Mouse (Mus musculus) liver, embryonic 11.5 days (tissue): ENCODE measurements around the gene Pepd. TPM values are rescaled to one million over a fixed set of nuclear protein-coding genes. Genes with fewer than 3 reads are reported as not detected.
A peak's percentile ranks its signal among the peaks of the same experiment; 100 is the strongest.

Source experiments
- ATAC-seq: fragments of 200-750 bp; cut with Nextera tagmentation; replicated peaks from 2 replicates; pipeline ENCODE4 v1.8.0; 2017; ENCODE audit warnings: moderate number of reproducible peaks, mild to moderate bottlenecking, moderate TSS enrichment, moderate library complexity; ENCODE audit not compliant: low FRiP score
- DNase-seq: peaks from one replicate; pipeline ENCODE4 v3.0.0-alpha.2; 2017; ENCODE audit warnings: low spot score
- H3K27ac ChIP-seq: fragments of 300-500 bp; sonication (generic); 2 replicates; pipeline ENCODE4 v1.5.1; 2014; ENCODE audit warnings: mild to moderate bottlenecking, low read depth, low read length, control low read depth
- H3K27me3 ChIP-seq: fragments of 300-500 bp; sonication (generic); replicated peaks from 2 replicates; pipeline ENCODE4 v1.6.1; 2014; ENCODE audit warnings: low read length, mixed read lengths; ENCODE audit not compliant: control insufficient read depth, insufficient read depth
- H3K36me3 ChIP-seq: fragments of 300-500 bp; sonication (generic); 2 replicates; pipeline ENCODE4 v1.6.1; 2014; ENCODE audit warnings: mild to moderate bottlenecking, low read length, moderate library complexity, mixed read lengths; ENCODE audit not compliant: control insufficient read depth, insufficient read depth
- H3K4me1 ChIP-seq: fragments of 300-500 bp; sonication (generic); replicated peaks from 2 replicates; pipeline ENCODE4 v1.6.1; 2014; ENCODE audit warnings: low read length, mixed read lengths; ENCODE audit not compliant: control insufficient read depth, insufficient read depth
- H3K4me2 ChIP-seq: fragments of 300-500 bp; sonication (generic); 2 replicates; pipeline ENCODE4 v1.6.1; 2014; ENCODE audit warnings: mild to moderate bottlenecking, control low read depth, moderate library complexity
- H3K4me3 ChIP-seq: fragments of 300-500 bp; sonication (generic); 2 replicates; pipeline ENCODE4 v1.5.1; 2014; ENCODE audit warnings: low read depth, low read length, control low read depth
- H3K9ac ChIP-seq: fragments of 300-500 bp; sonication (generic); 2 replicates; pipeline ENCODE4 v1.6.1; 2014; ENCODE audit warnings: low read depth, low read length, control low read depth
- H3K9me3 ChIP-seq: fragments of 300-500 bp; sonication (generic); 2 replicates; pipeline ENCODE4 v1.6.1; 2016; ENCODE audit warnings: low read length, inconsistent platforms, mixed read lengths; ENCODE audit not compliant: control insufficient read depth
- WGBS: fragments of 180-500 bp; shearing (Covaris S2); extraction: QIAGEN DNeasy Blood & Tissue Kit; methylation state at CpG from one replicate; pipeline ENCODE4 v1.1.7; 2014; 5-methylcytosine and 5-hydroxymethylcytosine counted together
- polyA plus RNA-seq: library from polyadenylated mRNA; unstranded; fragments of >200 nt; fragmentation: Nextera tagmentation; extraction: Ambion mirVana; gene quantifications from 2 replicates; pipeline ENCODE4 v1.2.1, GENCODE M21; 2014

Pepd gene
- polyA plus RNA-seq, 1 experiment from 2014 or later = 53.4 TPM

DNA sequence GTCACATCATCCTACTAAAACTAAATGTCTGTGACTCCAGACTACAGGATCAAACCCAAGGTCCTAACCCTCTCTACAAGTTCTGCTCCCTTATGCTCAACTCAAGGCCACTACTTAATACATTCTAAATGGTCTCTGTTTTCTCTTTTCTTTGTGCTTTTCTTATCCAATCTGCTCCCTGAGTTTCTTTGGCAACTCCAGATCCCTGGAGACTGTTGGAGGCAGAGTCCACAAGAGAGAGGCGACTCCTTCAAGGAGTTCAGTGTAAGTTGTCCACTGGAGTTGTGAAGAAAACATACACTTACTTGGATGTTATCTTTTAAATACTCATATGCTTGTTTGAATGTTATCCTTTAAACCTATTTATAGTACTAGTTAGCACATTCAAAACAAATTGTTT lies 142.1 kb downstream of the Pepd start:
- Histone ChIP-seq H3K27ac (no peak overlapping the region), H3K4me3 (peak overlapping the region; percentile 99; the same call in 1 of the 2 replicates), H3K27me3 (no peaks in the 10 kb centered on the region), H3K36me3 (peaks cover 10% of the 10 kb centered on the region; the same call in 1 of the 2 replicates), H3K9ac (no peak overlapping the region), H3K4me2 (no peak overlapping the region), H3K4me1 (peaks cover 23% of the 10 kb centered on the region), H3K9me3 (no peaks in the 10 kb centered on the region)
- no peak for DNase-seq
- ATAC-seq = no peak
- 95% methylated on average over 1 of the region's 1 CpGs for WGBS

DNA sequence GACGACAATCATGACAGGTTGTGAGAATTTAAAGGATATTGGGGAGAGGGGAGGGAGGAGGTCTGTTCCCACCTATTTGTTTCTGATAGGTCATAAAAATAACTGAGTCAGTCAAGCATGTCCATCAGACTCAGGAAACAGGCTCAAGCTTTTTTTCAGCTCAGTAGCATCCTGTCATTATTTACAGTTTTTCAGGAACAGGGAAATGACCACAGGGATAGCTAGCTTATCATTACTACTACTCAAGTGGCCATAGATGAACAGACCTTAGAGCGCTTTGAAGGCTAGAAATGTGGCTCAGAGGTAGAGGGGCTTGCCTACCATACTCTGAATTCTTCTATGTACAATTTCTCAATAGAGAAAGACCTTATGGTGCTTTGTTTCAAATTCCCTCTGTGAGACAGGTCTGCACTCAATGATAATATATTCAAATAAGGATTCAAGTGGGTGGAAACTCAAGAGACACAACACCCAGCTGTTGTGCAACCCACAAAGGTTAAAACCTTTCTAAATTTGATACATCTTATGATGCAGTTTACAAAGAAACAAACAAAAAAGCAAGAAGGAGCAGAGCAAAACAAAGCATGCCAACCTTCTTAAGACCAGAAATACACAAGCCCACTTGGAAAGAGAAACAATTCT lies 142.9 kb downstream of the Pepd start:
- Histone ChIP-seq H3K36me3 (peaks cover 8% of the 10 kb centered on the region; the same call in 1 of the 2 replicates), H3K27ac (peak overlapping the region; percentile 87; the same call in 1 of the 2 replicates), H3K9me3 (no peaks in the 10 kb centered on the region; the same call in 1 of the 2 replicates), H3K4me1 (peaks cover 23% of the 10 kb centered on the region), H3K4me2 (peak overlapping the region; percentile 94), H3K9ac (peak overlapping the region; percentile 93), H3K27me3 (no peaks in the 10 kb centered on the region), H3K4me3 (peak overlapping the region; percentile 99)
- no peak for ATAC-seq
- DNase-seq = no peak
- 52% methylated on average over 2 of the region's 2 CpGs for WGBS

GRCm38 (mm10) chr7:35055619-35056435 lies 143.6 kb downstream of the Pepd start:
- DNase-seq (peak; percentile 64), ATAC-seq (peak; percentile 77)
- peak overlapping the region; percentile 94 for H3K4me2 ChIP-seq
- H3K4me3 ChIP-seq = peak overlapping the region; percentile 99
- peak overlapping the region; percentile 93 for H3K9ac ChIP-seq
- peaks cover under 1% of the 10 kb centered on the region; the same call in 1 of the 2 replicates for H3K36me3 ChIP-seq
- WGBS = under 1% methylated on average over 69 of the region's 77 CpGs
- H3K9me3 ChIP-seq = no peaks in the 10 kb centered on the region; the same call in 1 of the 2 replicates
- H3K27ac ChIP-seq = peak overlapping the region; percentile 87
- no peaks in the 10 kb centered on the region for H3K27me3 ChIP-seq
- H3K4me1 ChIP-seq = peaks cover 23% of the 10 kb centered on the region

GRCm38 (mm10) chr7:35056436-35056864 lies 144.3 kb downstream of the Pepd start, which contains the start of gene Cebpg:
Gene Cebpg (minus strand): TSS chr7:35056573.
- Histone ChIP-seq H3K4me2 (peak within 1 kb of the TSS; percentile 94), H3K9me3 (no peaks in the 10 kb centered on the region; the same call in 1 of the 2 replicates), H3K36me3 (no peaks in the 10 kb centered on the region), H3K9ac (peak within 1 kb of the TSS; percentile 93), H3K27me3 (no peaks in the 10 kb centered on the region), H3K27ac (peak within 1 kb of the TSS; percentile 87), H3K4me1 (peaks cover 23% of the 10 kb centered on the region), H3K4me3 (peak within 1 kb of the TSS; percentile 99)
- ATAC-seq (peak; percentile 97), DNase-seq (peak; percentile 94)
- WGBS = 1% methylated on average over 46 of the region's 53 CpGs

- WGBS = 6% methylated on average over 10 of the region's 10 CpGs
- no peak for ATAC-seq
- H3K4me2 ChIP-seq = peak overlapping the region; percentile 94
- no peak for DNase-seq
- no peaks in the 10 kb centered on the region for H3K36me3 ChIP-seq
- H3K27ac ChIP-seq = peak overlapping the region; percentile 87
- peaks cover 23% of the 10 kb centered on the region for H3K4me1 ChIP-seq
- peak overlapping the region; percentile 64 for H3K9ac ChIP-seq
- H3K9me3 ChIP-seq = no peaks in the 10 kb centered on the region; the same call in 1 of the 2 replicates
- peak overlapping the region; percentile 99 for H3K4me3 ChIP-seq
- no peaks in the 10 kb centered on the region for H3K27me3 ChIP-seq
Observed at GRCm38 (mm10) chr7:35056999-35057398, 144.8 kb downstream of the Pepd start.

- Histone ChIP-seq H3K4me1 (peaks cover 23% of the 10 kb centered on the region), H3K4me3 (no peak overlapping the region), H3K9me3 (no peaks in the 10 kb centered on the region; the same call in 1 of the 2 replicates), H3K27ac (no peak overlapping the region), H3K4me2 (peak overlapping the region; percentile 94; the same call in 1 of the 2 replicates), H3K27me3 (no peaks in the 10 kb centered on the region), H3K9ac (no peak overlapping the region), H3K36me3 (no peaks in the 10 kb centered on the region)
- DNase-seq = no peak
- no peak for ATAC-seq
- 61% methylated on average over 4 of the region's 4 CpGs for WGBS
Observed at GRCm38 (mm10) chr7:35057569-35057968, 145.4 kb downstream of the Pepd start.

- Histone ChIP-seq H3K4me3 (no peak overlapping the region), H3K9ac (no peak overlapping the region), H3K27ac (no peak overlapping the region), H3K36me3 (no peaks in the 10 kb centered on the region), H3K4me2 (no peak overlapping the region), H3K4me1 (peaks cover 23% of the 10 kb centered on the region), H3K27me3 (no peaks in the 10 kb centered on the region), H3K9me3 (no peaks in the 10 kb centered on the region; the same call in 1 of the 2 replicates)
- WGBS = 68% methylated on average over 1 of the region's 1 CpGs
- ATAC-seq = no peak
- DNase-seq = no peak
Observed at GRCm38 (mm10) chr7:35058329-35058728, 146.2 kb downstream of the Pepd start.

DNA sequence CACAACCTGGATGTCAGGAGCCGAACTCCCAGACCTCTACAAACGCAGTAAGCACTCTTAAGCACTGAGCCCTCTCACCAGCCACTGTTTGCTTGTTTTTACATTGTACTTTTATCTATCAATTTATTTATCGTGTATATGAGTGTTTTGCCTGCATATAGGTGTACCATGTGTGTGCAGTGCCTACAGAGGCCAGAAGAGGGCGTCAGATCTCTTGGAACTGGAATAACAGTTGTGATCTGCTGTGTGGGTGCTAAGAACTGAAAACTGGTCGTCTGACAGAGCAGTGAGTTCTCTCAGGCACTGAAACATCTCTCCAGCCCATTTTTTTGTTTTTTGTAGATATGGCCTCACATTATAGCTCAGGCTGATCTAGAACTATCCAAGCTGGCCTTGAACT lies 147.3 kb downstream of the Pepd start:
- H3K36me3 ChIP-seq = no peaks in the 10 kb centered on the region
- H3K4me2 ChIP-seq = no peak overlapping the region
- no peak overlapping the region for H3K9ac ChIP-seq
- DNase-seq = no peak
- 69% methylated on average over 5 of the region's 5 CpGs for WGBS
- no peaks in the 10 kb centered on the region for H3K27me3 ChIP-seq
- peaks cover 16% of the 10 kb centered on the region for H3K4me1 ChIP-seq
- H3K27ac ChIP-seq = no peak overlapping the region
- no peaks in the 10 kb centered on the region; the same call in 1 of the 2 replicates for H3K9me3 ChIP-seq
- H3K4me3 ChIP-seq = no peak overlapping the region
- ATAC-seq = no peak
